24 mouse cellular contexts compared by ENCODE assay signal in genomic region chr8:11387282-11387681, GRCm38 (mm10).
DNase-seq lines count a peak whose midpoint lies in the region; ATAC-seq lines count a peak whose summit lies in the region.
"Had no signal": no experiment of that assay in that cellular context is flagged by ENCODE, and none has a peak within 500 bp of the region (broad histone marks: within the 10 kb centered on the region; RNA-seq: fewer than 3 reads in every experiment).

No protein-coding gene starts in this region.

- H3K4me1 ChIP-seq in heart, embryonic 10.5 days, result peaks cover 53% of the 10 kb centered on the region
- no peaks in the 10 kb centered on the region for H3K4me1 ChIP-seq in liver, embryonic 12.5 days
- H3K4me1 ChIP-seq: liver, embryonic 13.5 days had no signal

- H3K27me3 ChIP-seq in heart, embryonic 10.5 days (ENCODE audit: insufficient read depth, poor library complexity, severe bottlenecking), result no peaks in the 10 kb centered on the region
- H3K27me3 ChIP-seq in liver, embryonic 12.5 days (replicated peaks), result 0 out of 2 replicates have a peak, but pooled peaks cover 4% of the 10 kb centered on the region
- H3K27me3 ChIP-seq: embryonic facial prominence, embryonic 13.5 days; hindbrain, embryonic 12.5 days; limb, embryonic 13.5 days; liver, embryonic 13.5 days; stomach, embryonic 15.5 days had no signal

- no peak overlapping the region for H3K4me3 ChIP-seq in heart, embryonic 10.5 days
- H3K4me3 ChIP-seq in liver, embryonic 12.5 days, result no peak overlapping the region
- H3K4me3 ChIP-seq: embryonic facial prominence, embryonic 13.5 days; hindbrain, embryonic 12.5 days; limb, embryonic 13.5 days; liver, embryonic 13.5 days; megakaryocyte, embryonic 14.5 days; midbrain, embryonic 13.5 days; stomach, embryonic 15.5 days had no signal

- ATAC-seq in liver, embryonic 12.5 days, result no peak
- ATAC-seq: forebrain, embryonic 14.5 days; midbrain, embryonic 13.5 days had no signal

- WGBS in heart, embryonic 10.5 days, result 58% methylated on average over 4 of the region's 4 CpGs
- WGBS in liver, embryonic 12.5 days (ENCODE audit: insufficient replicate concordance), result 74% methylated on average over 4 of the region's 4 CpGs

- intact Hi-C loops in heart, postnatal 25 days (cut with DNase I), result no loop called here

- no peak overlapping the region for H3K4me2 ChIP-seq in liver, embryonic 12.5 days
- H3K4me2 ChIP-seq: embryonic facial prominence, embryonic 13.5 days; hindbrain, embryonic 12.5 days; limb, embryonic 13.5 days; liver, embryonic 13.5 days; midbrain, embryonic 13.5 days; stomach, embryonic 15.5 days had no signal

- H3K9me3 ChIP-seq in heart, embryonic 10.5 days, result 0 out of 2 replicates have a peak, but pooled peaks cover 3% of the 10 kb centered on the region
- H3K9me3 ChIP-seq in liver, embryonic 12.5 days (replicated peaks), result no peaks in the 10 kb centered on the region
- H3K9me3 ChIP-seq: hindbrain, embryonic 12.5 days; liver, embryonic 13.5 days; stomach, embryonic 15.5 days had no signal

- peak overlapping the region; percentile 62; the same call in 1 of the 2 replicates for H3K27ac ChIP-seq in heart, embryonic 10.5 days
- H3K27ac ChIP-seq in liver, embryonic 12.5 days, result no peak overlapping the region
- H3K27ac ChIP-seq: embryonic facial prominence, embryonic 13.5 days; hindbrain, embryonic 12.5 days; limb, embryonic 13.5 days; liver, embryonic 13.5 days; midbrain, embryonic 13.5 days; stomach, embryonic 15.5 days had no signal

- no peak for DNase-seq in heart, embryonic 10.5 days (ENCODE audit: low spot score)
- DNase-seq in heart, postnatal 25 days (ENCODE audit: low spot score), result no peak
- peak; percentile 61 for DNase-seq in 3134 (ENCODE audit: extremely low read depth, insufficient read length, low spot score)
- DNase-seq in Muller cell, postnatal 12 days (ENCODE audit: inconsistent ontology term), result peak; percentile 92
- DNase-seq in fibroblast of lung, adult 2 months (ENCODE audit: low read depth), result peak; percentile 64
- no peak for DNase-seq in right cerebral cortex, postnatal 4 days
- DNase-seq: adrenal gland, postnatal 36 days; cerebellum, adult 11-12 months; cerebellum, postnatal 25 days; embryo, embryonic 11 days; kidney, adult 11 months; kidney, postnatal 4 days; liver, embryonic 13.5 days; lung, adult 2 months; right cerebral cortex, postnatal 25 days; thymus, postnatal 25 days had no signal

- peaks cover 5% of the 10 kb centered on the region; the same call in 1 of the 2 replicates for H3K36me3 ChIP-seq in heart, embryonic 10.5 days
- H3K36me3 ChIP-seq in liver, embryonic 12.5 days, result no peaks in the 10 kb centered on the region
- H3K36me3 ChIP-seq: hindbrain, embryonic 12.5 days; limb, embryonic 13.5 days; liver, embryonic 13.5 days; midbrain, embryonic 13.5 days; stomach, embryonic 15.5 days had no signal

- H3K9ac ChIP-seq in liver, embryonic 12.5 days, result no peak overlapping the region
- H3K9ac ChIP-seq: embryonic facial prominence, embryonic 13.5 days; hindbrain, embryonic 12.5 days; limb, embryonic 13.5 days; liver, embryonic 13.5 days; midbrain, embryonic 13.5 days; stomach, embryonic 15.5 days had no signal

Comparison
In these comparisons a context has a peak if more than half of its experiments do, and no peak if none do; other contexts are left out.
1. DNase-seq: peak in 3134 (single experiment), Muller cell, postnatal 12 days (single experiment) and fibroblast of lung, adult 2 months (single experiment); none in heart, embryonic 10.5 days (single experiment), heart, postnatal 25 days (single experiment) and right cerebral cortex, postnatal 4 days (single experiment).